Mouse (Mus musculus) limb, embryonic 13.5 days (tissue): ENCODE measurements at regions not wholly inside any gene's neighbourhood (a gene's known extent, or its start where the extent isn't known, plus 50 kb on each side); places are given as distances from the start of the nearest gene placed in this dataset.

Experiments used
- ATAC-seq: fragments of 200-750 bp; cut with Nextera tagmentation; 2 replicates; pipeline ENCODE4 v1.8.0; 2017; ENCODE audit warnings: low read depth, moderate number of reproducible peaks, moderate TSS enrichment; ENCODE audit not compliant: low FRiP score
- H3K27ac ChIP-seq: fragments of 300-500 bp; sonication (generic); 2 replicates; pipeline ENCODE4 v1.5.1; 2015; ENCODE audit warnings: inconsistent platforms, mild to moderate bottlenecking, moderate library complexity
- H3K27me3 ChIP-seq: fragments of 300-500 bp; sonication (generic); 2 replicates; pipeline ENCODE4 v1.6.1; 2015; ENCODE audit warnings: mild to moderate bottlenecking, inconsistent platforms
- H3K36me3 ChIP-seq: fragments of 300-500 bp; sonication (generic); 2 replicates; pipeline ENCODE4 v1.6.1; 2015; ENCODE audit warnings: inconsistent platforms, mild to moderate bottlenecking, moderate library complexity
- H3K4me1 ChIP-seq: fragments of 300-500 bp; sonication (generic); 2 replicates; pipeline ENCODE4 v1.6.1; 2015; ENCODE audit warnings: inconsistent platforms
- H3K4me2 ChIP-seq: fragments of 300-500 bp; sonication (generic); replicated peaks from 2 replicates; pipeline ENCODE4 v1.6.1; 2015; ENCODE audit warnings: inconsistent platforms, mild to moderate bottlenecking, moderate library complexity
- H3K4me3 ChIP-seq: fragments of 300-500 bp; sonication (generic); 2 replicates; pipeline ENCODE4 v1.5.1; 2015; ENCODE audit warnings: moderate library complexity, mild to moderate bottlenecking, inconsistent platforms
- H3K9ac ChIP-seq: fragments of 300-500 bp; sonication (generic); 2 replicates; pipeline ENCODE4 v1.6.1; 2015; ENCODE audit warnings: mild to moderate bottlenecking, inconsistent platforms
- H3K9me3 ChIP-seq: fragments of 300-500 bp; sonication (generic); 2 replicates; pipeline ENCODE4 v1.6.1; 2016; ENCODE audit warnings: inconsistent platforms
- WGBS: fragments of 180-500 bp; shearing (Covaris S2); methylation state at CpG from one replicate; pipeline ENCODE4 v1.1.7; 2015; 5-methylcytosine and 5-hydroxymethylcytosine counted together

DNA sequence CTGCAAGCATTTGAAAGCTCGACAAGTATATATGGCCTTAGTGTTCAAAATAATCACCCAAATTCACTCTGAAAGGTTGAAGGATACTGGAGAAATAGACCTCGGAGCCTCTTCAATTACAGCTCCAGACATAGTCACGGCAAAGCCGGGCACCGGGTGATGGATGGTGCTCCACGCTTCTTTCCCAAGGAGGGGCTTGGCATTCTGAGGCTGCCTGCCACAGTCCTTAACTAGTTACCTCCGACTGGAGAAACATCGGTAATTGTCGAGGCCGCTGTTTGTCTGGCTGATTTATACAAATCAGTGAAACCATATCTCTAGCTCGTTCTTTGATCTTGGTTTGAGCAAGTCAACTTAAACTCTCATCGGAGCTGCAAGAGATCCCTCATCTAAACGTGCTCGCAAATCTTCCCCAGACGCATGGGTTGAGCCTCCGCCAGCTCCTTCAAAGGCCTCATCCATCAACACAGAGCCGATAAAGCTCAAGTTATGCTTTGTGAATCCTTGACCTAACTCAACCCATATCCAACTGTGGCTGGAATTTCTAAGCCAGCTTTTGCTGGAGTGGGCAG lies 145.4 kb upstream of the Stx16 start:
- no peaks in the 10 kb centered on the region for H3K36me3 ChIP-seq
- 81% methylated on average over 17 of the region's 17 CpGs for WGBS

DNA sequence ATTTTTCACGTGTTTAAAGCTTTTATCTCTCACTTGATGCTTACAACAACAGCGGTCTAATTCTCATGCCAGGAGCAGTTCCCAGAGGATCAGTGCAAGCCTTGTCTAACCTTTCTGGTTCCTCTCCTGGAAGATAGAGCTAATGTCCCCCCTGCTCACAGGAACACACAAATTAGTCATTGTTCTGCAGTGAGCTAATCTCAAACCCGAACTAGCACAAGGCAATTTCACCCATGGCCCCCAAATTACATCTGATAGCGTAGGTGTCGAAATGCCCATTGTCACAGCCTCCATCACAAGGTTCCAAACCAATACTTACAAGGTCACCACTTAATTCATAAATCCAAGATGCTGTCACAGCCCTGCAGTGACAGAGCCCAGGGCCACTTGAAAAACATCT lies 140.4 kb upstream of the Stx16 start:
- Histone ChIP-seq H3K9ac (no peak overlapping the region), H3K27me3 (no peaks in the 10 kb centered on the region), H3K27ac (no peak overlapping the region), H3K4me2 (no peak overlapping the region), H3K9me3 (peaks cover 15% of the 10 kb centered on the region; the same call in 1 of the 2 replicates), H3K36me3 (no peaks in the 10 kb centered on the region), H3K4me3 (no peak overlapping the region), H3K4me1 (peaks cover 34% of the 10 kb centered on the region)
- 88% methylated on average over 5 of the region's 5 CpGs for WGBS
- ATAC-seq = no peak

More for the DNA sequence above, 145.4 kb upstream of the Stx16 start:
- no peaks in the 10 kb centered on the region for H3K27me3 ChIP-seq
- H3K27ac ChIP-seq = no peak overlapping the region
- no peaks in the 10 kb centered on the region for H3K4me1 ChIP-seq
- peaks cover 15% of the 10 kb centered on the region; the same call in 1 of the 2 replicates for H3K9me3 ChIP-seq
- no peak overlapping the region for H3K9ac ChIP-seq
- H3K4me2 ChIP-seq = no peak overlapping the region
- no peak overlapping the region for H3K4me3 ChIP-seq
- ATAC-seq = no peak

DNA sequence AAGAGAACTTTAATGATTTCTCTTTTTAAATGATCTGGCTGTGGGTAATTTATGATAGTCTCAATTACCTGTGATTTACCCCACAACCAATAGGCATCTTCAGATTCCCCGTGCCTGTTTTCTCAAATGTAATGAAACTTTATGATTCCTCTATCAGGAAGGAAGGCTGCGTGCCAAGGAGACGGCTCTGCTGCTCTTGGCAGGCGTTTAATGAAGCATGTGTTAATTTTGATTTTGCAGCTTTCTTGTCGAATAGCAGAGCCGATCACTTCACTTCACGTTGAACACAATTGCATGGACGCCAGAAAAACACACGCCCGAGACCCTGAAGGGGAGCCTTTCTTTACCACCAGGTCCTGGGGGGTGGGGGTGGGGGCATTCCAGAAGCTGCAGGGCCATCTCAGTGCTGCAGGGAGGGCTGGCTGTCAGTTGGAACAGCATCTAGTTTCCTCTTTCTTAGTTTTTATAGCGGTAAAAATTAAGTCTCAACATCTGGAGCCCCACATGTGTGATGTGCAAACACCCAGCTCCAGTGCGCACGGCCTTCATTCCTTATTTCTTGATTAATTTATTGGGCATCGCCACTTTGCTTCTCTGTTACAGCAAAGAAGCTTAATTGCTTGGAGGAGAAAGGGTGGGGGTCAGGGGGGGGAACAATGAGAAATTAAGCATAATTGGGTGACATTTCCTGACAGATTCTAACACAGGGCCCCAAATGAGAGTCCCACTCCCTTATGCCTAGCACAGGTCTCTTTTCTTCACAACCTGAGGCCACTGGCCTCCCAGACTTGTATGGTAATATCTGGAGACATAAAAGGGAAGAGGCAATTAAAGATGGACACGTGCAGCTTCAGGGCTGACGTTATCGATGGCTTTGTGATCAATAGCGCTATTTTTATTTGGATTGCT lies 138.3 kb upstream of the Stx16 start:
- Histone ChIP-seq H3K4me3 (no peak overlapping the region), H3K9me3 (peaks cover 10% of the 10 kb centered on the region; the same call in 1 of the 2 replicates), H3K9ac (no peak overlapping the region), H3K27me3 (no peaks in the 10 kb centered on the region), H3K36me3 (no peaks in the 10 kb centered on the region), H3K4me1 (peaks cover 34% of the 10 kb centered on the region), H3K27ac (peak overlapping the region; percentile 55; the same call in 1 of the 2 replicates), H3K4me2 (peak overlapping the region; percentile 33)
- WGBS = 16% methylated on average over 18 of the region's 18 CpGs
- ATAC-seq = peak; percentile 31

DNA sequence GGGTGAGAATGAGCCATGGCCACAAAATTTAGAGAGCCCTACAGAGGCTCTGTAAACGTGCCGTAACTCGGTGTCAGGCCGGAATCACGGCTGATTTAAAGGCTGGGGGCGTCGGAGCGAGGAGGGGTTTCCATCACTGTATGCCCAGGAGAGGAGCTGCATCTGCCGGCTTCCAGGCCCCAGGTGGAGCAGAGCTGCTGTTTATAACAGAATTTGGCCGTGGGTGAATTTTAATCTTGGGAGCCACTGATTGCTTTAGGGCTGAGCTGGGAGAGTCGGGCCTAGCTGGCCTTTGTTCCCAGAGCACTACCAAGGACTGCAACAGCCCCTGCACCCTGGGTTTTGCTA lies 137.7 kb upstream of the Stx16 start:
- WGBS = 26% methylated on average over 11 of the region's 11 CpGs

DNA sequence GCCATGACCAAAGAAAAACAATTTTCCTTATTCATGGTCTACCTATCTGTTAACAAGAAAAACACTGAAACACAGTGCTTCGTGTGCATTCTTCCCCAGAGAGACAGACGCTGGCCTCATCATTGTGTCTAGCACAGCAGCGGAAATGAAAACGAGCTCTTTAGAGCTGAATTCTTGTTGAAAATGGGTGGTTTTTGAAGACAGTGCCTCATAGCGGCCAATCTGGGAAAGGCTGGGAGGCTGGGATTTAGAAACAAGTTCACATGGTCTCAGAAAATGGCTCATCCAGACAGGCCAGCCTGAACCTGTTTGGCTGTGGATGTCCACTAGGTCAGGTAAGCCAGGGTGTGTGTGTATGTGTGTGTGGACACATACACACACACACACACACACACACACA lies 130.7 kb upstream of the Stx16 start:
- H3K9ac ChIP-seq = no peak overlapping the region
- no peaks in the 10 kb centered on the region for H3K36me3 ChIP-seq
- no peaks in the 10 kb centered on the region for H3K27me3 ChIP-seq
- no peak for ATAC-seq
- peaks cover 2% of the 10 kb centered on the region for H3K4me1 ChIP-seq
- 84% methylated on average over 5 of the region's 5 CpGs for WGBS
- no peak overlapping the region for H3K27ac ChIP-seq
- no peak overlapping the region for H3K4me3 ChIP-seq
- H3K4me2 ChIP-seq = no peak overlapping the region
- H3K9me3 ChIP-seq = peaks cover 9% of the 10 kb centered on the region; the same call in 1 of the 2 replicates

More for the DNA sequence above, 137.7 kb upstream of the Stx16 start:
- H3K4me1 ChIP-seq = peaks cover 34% of the 10 kb centered on the region
- H3K36me3 ChIP-seq = no peaks in the 10 kb centered on the region
- H3K9ac ChIP-seq = no peak overlapping the region
- peaks cover 5% of the 10 kb centered on the region; the same call in 1 of the 2 replicates for H3K9me3 ChIP-seq
- H3K27ac ChIP-seq = peak overlapping the region; percentile 55; the same call in 1 of the 2 replicates
- ATAC-seq = no peak
- no peak overlapping the region for H3K4me3 ChIP-seq
- no peaks in the 10 kb centered on the region for H3K27me3 ChIP-seq
- H3K4me2 ChIP-seq = peak overlapping the region; percentile 33; the same call in 1 of the 2 replicates

DNA sequence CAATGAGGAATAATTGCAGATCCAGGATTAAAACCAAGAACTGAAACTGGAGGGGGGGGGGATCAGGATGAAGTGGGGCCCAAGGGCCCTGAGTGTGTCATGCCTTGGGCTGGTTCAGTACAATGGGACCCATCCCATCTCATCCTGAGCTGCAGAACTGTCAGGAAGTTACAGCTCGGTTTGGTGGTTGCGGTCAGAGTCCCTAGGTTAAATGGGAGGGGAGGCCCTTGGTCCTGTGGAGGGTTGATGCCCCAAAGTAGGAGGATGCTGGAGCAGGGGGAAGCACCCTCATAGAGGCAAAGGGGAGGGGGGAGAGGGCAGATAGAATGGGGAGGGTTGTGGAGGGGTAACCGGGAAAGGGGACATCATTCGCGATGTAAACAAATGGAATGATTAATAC lies 127.5 kb upstream of the Stx16 start:
- no peak overlapping the region for H3K4me3 ChIP-seq
- no peaks in the 10 kb centered on the region for H3K4me1 ChIP-seq
- H3K36me3 ChIP-seq = no peaks in the 10 kb centered on the region
- H3K27ac ChIP-seq = no peak overlapping the region
- H3K9ac ChIP-seq = no peak overlapping the region
- no peak for ATAC-seq
- H3K27me3 ChIP-seq = no peaks in the 10 kb centered on the region
- no peak overlapping the region for H3K4me2 ChIP-seq
- WGBS = 88% methylated on average over 5 of the region's 5 CpGs
- H3K9me3 ChIP-seq = peaks cover 6% of the 10 kb centered on the region; the same call in 1 of the 2 replicates

DNA sequence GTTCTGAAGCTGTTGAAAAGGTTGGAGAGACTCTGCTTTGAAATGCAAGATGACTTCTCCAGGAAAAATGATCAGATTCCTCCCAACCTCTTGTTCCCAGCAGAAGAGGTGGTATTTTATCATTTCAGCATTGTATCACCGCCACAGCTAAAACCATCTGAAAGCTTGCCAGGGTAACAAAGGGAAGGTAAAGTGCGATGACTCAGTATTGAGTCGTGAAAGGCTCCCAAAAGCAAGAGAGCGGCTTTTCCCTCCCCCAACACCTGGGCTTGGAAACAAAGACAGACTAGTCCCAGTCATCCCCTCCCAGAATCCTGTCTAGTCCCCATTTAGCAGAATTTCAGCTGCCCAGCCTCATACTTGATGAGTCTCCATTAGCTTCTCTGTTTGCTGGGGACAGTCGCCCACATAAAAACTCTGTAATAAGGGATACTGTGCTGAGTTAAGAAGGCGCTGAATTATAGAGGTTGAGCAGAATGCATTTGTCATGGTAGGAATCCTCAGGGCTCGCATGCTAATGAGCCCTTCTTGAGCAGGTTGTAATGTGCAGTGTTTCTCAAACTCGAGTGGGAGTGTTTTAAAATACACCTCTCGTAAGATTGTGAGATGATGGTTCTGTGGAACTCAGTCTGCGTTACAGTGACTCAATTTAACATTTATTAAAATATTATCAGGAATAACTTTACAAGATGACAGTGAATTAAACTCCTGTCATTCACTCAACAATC lies 125.8 kb upstream of the Stx16 start:
- H3K9ac ChIP-seq = no peak overlapping the region
- no peak overlapping the region for H3K27ac ChIP-seq
- H3K9me3 ChIP-seq = no peaks in the 10 kb centered on the region
- H3K4me1 ChIP-seq = no peaks in the 10 kb centered on the region
- H3K27me3 ChIP-seq = no peaks in the 10 kb centered on the region
- 0 out of 2 replicates have a peak overlapping the region, but pooled peaks have one; percentile 25 for H3K4me2 ChIP-seq
- WGBS = 41% methylated on average over 10 of the region's 10 CpGs
- ATAC-seq = no peak
- no peak overlapping the region for H3K4me3 ChIP-seq
- no peaks in the 10 kb centered on the region for H3K36me3 ChIP-seq

DNA sequence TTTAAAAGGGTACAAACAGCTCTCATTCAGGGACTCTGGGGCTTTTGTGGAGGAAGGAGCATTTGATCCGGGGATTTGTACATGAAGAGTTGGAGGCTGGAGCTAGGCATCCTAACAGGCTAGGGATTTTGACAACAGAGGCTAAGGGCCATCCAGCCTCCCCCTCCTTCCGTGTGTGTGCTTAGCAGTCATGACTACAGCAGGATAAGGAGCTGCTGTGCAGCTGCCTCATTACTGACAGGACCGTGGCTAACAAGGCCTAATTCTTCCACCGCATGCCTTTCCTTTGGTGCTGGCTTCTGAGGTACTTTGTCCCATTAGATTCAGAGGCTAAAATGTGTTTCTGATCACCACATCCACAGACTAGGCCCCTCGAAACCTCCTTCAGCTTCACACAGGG lies 110.0 kb upstream of the Stx16 start:
- peak; percentile 69; the same call in 1 of the 2 replicates for ATAC-seq
- H3K4me3 ChIP-seq = no peak overlapping the region
- H3K4me2 ChIP-seq = no peak overlapping the region
- no peaks in the 10 kb centered on the region for H3K36me3 ChIP-seq
- H3K27ac ChIP-seq = no peak overlapping the region
- H3K27me3 ChIP-seq = no peaks in the 10 kb centered on the region
- WGBS = 43% methylated on average over 5 of the region's 5 CpGs
- no peaks in the 10 kb centered on the region for H3K9me3 ChIP-seq
- no peak overlapping the region for H3K9ac ChIP-seq
- H3K4me1 ChIP-seq = no peaks in the 10 kb centered on the region

DNA sequence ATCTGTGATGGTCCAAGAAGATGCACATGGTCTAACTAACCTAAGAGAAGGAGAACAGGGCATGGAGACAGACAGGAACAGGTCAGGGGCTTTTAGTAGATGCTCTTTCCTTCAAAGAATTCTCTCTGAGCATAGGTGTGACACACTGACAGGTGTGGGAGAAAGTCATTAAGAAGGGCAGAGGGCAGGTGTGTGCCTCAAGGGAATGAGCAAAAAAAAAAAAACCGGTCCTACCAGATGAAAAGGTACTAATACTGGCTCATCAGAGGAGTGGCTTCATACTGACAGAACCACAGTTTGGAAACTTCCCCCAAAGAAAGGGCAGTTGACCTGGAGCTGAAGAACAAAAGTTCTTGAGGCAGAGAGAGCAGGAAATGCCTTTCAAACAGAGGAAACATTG lies 105.3 kb upstream of the Stx16 start:
- ATAC-seq = no peak
- H3K9me3 ChIP-seq = peaks cover 20% of the 10 kb centered on the region
- no peaks in the 10 kb centered on the region for H3K4me1 ChIP-seq
- WGBS = 68% methylated on average over 1 of the region's 1 CpGs
- no peaks in the 10 kb centered on the region for H3K27me3 ChIP-seq
- H3K9ac ChIP-seq = no peak overlapping the region
- H3K4me3 ChIP-seq = no peak overlapping the region
- H3K27ac ChIP-seq = no peak overlapping the region
- H3K4me2 ChIP-seq = no peak overlapping the region
- H3K36me3 ChIP-seq = no peaks in the 10 kb centered on the region

DNA sequence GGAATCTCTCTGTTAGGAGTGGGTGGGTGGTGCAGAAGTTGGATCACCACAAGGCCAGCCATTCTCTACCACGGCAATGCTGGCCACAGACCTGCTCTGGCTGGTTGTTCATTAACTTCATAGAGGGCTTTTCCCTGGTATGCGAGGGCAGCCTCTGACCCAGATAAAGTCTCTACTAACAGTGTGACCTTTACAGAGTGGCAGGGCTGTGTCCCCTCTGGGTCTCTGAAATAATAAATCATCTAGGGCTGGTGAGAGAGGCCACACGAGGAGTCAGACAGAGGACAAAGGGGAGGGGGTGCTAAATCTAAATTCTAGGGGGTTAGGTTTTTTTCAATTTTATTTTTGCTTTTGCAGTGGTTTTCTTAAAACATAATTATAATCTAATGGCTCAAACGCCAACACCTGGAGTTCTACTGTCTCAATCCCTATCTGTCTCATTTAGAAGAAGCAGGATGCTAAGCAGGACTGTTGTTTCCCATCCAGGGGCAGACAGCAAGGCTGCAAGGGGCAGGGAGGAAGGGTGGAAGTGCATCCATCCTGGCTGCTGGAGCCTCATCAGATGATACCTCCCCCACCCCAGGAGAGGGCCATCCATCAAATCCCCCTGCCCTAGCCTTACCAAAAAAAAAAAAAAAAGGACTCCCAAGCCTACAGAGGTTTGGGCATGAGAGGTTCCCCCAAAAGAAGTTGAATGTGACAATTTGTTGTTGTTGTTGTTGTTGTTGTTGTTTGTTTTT lies 99.6 kb upstream of the Stx16 start:
- no peak overlapping the region for H3K4me2 ChIP-seq
- H3K4me1 ChIP-seq = peaks cover 43% of the 10 kb centered on the region
- 26% methylated on average over 4 of the region's 4 CpGs for WGBS
- ATAC-seq = no peak
- no peak overlapping the region for H3K9ac ChIP-seq
- H3K27ac ChIP-seq = peak overlapping the region; percentile 83; the same call in 1 of the 2 replicates
- H3K27me3 ChIP-seq = no peaks in the 10 kb centered on the region
- H3K36me3 ChIP-seq = no peaks in the 10 kb centered on the region
- H3K4me3 ChIP-seq = no peak overlapping the region
- H3K9me3 ChIP-seq = peaks cover 20% of the 10 kb centered on the region

DNA sequence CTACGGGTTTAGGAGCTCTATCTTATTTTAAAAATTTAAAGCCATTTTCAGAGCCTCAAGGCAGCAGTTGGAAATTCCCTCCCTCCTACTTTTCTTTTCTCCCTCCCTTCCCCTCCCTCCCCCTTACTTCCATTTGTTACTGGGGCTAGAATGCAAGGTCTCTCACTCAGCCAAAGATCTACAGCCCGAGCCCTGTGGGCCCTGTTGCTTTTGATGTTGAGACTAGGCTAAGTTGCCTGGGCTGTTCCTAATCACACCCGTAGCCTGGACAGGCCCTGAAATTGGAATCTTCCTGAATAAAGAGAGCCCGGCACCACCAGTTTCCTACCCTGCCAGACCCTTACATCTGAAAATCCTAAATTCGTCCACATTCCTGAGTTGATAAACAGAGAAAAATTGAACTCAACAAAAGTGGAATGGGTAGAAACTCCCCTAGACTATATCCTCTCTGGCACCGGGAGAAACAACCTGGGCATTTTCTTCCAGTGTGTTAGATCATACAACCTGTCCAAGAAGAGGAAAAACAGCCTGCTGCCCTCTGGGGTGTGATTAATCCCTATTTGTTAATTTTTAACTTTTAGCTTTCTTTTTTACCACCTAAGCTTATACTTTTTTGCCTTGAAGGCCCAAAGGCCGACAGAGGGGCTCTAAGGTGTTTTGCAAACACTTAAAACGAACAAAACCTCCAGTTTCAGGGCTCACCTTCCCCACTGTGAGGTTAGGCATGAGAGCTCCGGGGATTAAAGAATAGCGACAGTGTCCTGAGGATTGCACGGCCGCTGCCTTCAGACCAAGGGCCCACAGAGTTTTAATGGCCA lies 98.7 kb upstream of the Stx16 start:
- Histone ChIP-seq H3K9me3 (peaks cover 20% of the 10 kb centered on the region), H3K4me1 (peaks cover 43% of the 10 kb centered on the region), H3K27ac (peak overlapping the region; percentile 83), H3K36me3 (no peaks in the 10 kb centered on the region), H3K4me3 (no peak overlapping the region), H3K27me3 (no peaks in the 10 kb centered on the region), H3K9ac (no peak overlapping the region), H3K4me2 (no peak overlapping the region)
- 11% methylated on average over 12 of the region's 12 CpGs for WGBS
- ATAC-seq = no peak
